Mouse (Mus musculus): ENCODE results near the gene Zscan12. TPM values are rescaled to one million over a fixed set of nuclear protein-coding genes. Genes with fewer than 3 reads are reported as not detected.
A peak's percentile ranks its signal among the peaks of the same experiment; 100 is the strongest.

The Zscan12 gene
- 1 to 10 TPM; 6.8 to 7.6 TPM for total RNA-seq (2021)
- long read RNA-seq, experiment 1, full-length matches to known transcripts = 9 of 19 reads
- long read RNA-seq, experiment 1, partial matches to known transcripts = 1 of 19 reads
- long read RNA-seq, experiment 1, other reads (novel, unspliced or antisense) = 9 of 19 reads
- long read RNA-seq, experiment 2, full-length matches to known transcripts = 5 of 8 reads
- long read RNA-seq, experiment 2, partial matches to known transcripts = 2 of 8 reads
- long read RNA-seq, experiment 2, other reads (novel, unspliced or antisense) = 1 of 8 reads

GRCm38 (mm10) chr13:21362621-21363248, at the start of gene Zscan12:
Gene Zscan12, plus strand, starts transcription at chr13:21362820.
- peak; percentile 91 for DNase-seq (ENCODE audit: low spot score)

GRCm38 (mm10) chr13:21312854-21313253, 49.8 kb upstream of the Zscan12 start:
- DNase-seq (ENCODE audit: low spot score) = no peak

GRCm38 (mm10) chr13:21313903-21314302, 48.7 kb upstream of the Zscan12 start:
- DNase-seq (ENCODE audit: low spot score) = no peak

DNA sequence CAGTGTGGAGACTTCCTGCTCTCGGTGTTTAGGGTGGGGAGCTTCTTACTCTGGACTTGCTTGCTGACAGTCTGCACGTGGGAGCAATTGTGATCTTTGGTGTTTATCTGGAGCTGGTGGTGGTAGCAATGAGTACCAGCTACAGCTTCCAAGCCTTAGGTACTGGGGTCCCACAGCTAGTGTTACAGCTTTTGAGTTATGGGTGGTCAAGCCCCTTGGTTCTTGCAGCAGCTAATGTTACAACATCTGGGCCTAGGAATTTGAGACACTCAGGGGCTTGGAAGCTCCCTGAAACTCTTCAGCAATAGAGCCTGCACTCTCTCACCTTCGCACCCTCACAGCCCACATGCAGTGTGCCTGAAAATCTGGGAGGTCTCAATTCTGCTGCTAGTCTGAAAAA, 42.4 kb upstream of the Zscan12 start:
- DNase-seq (ENCODE audit: low spot score) = no peak

DNA sequence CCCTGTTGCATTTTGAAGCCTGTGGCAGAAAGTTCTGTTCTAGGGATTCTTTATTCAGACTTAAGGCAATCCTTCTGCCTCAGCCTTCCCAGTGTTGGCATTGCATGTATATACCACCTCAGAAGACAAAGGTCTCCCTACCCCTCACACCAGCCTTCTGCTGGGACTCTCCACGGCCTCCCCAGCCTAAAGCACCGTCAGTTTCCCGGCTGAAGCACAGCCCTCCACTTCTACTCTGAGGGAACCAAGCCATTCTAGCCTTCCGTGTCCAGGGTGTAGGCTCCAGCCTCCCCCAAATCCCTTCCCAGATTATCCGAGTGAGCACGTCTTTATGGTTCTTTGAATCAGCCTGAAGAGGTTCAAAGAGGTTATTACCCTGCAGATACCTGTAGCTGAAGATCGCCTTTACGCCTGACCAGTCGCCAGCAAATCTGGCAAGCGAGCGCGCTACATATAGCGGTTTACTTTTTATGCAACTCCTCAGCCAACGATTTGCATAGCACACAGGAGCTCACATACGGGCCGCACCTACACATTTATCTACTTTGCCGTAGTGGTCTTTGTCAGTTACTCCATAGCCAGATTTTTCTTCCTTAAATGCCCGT, 40.6 kb upstream of the Zscan12 start:
- DNase-seq (ENCODE audit: low spot score) = no peak

DNA sequence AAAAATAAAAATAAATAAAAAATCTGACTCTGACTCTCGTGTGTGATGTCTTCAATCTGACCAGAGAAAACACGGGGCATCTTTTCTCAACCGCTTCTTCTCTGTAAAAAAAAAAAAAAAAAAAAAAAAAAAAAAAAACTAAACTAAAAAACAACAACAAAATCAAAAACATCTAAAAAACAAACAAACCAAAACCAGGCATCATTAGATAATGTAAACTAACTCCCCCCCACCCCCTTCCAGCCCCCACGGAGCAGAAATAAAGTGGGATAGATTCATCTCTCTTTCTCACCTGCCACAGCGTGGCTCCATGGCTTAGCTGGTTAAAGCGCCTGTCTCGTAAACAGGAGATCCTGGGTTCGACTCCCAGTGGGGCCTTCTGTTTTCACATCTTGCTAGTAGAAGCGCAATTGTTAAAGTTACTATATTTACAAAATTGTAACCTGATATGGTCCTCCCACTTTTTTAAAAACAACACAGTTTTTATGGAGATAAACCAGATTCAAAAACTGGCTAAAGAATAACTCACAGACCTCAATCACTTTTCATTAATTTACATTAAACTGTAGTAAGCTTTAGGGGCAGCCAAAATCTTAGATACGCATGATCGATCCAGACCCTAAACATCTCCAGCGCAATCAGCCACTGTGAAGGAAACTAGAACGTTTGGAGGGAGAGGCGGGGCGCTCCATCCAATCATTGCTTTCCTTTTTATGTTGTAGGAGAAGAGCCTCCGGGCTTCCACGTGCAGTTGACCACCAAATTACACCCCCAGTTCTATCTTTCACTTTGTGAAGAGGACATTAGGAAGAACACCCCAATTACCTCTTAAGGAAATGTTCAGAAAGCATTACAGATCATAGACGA, 39.9 kb upstream of the Zscan12 start:
- DNase-seq (ENCODE audit: low spot score) = no peak

DNA sequence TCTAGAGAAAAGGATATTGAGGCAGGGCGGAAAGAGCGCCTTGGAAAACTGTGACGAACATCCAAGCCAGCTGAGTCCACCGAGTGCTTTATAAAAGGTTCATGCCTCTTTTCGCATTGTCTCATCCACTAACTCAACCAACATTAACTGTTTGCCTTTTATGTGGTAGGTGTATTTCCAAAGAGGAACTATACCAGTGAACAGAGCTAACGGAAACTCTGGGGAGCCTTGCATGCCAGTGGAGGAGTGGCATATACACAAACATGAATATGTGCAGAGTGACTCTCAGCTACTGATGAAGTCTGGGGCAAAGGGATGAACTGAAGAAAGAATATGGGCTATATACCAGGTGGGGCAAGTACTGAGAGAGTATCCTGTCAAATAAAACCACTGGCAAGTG, 39.2 kb upstream of the Zscan12 start:
- DNase-seq (ENCODE audit: low spot score) = no peak

DNA sequence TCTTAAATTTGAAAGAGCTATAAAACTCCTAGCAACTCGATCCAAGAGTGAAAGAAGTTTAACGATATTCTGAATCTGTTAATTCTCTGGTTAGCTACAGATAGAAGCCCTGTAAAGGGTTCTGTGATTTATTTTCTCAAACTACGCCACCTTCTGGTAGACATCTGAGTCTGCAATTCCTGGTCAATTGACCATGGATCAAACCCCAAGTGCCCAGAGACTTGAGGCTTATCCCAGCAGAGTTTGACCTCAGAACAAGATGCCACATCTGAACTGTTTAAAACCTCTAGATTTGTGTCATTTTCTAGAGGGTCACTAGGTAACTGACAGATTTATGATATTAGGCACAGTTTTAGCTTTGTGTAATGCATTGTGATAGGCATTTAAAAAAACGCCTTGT, 36.4 kb upstream of the Zscan12 start:
- no peak for DNase-seq (ENCODE audit: low spot score)

- DNase-seq (ENCODE audit: low spot score) = peak; percentile 68
Measured at GRCm38 (mm10) chr13:21326657-21327211, 35.9 kb upstream of the Zscan12 start.

DNA sequence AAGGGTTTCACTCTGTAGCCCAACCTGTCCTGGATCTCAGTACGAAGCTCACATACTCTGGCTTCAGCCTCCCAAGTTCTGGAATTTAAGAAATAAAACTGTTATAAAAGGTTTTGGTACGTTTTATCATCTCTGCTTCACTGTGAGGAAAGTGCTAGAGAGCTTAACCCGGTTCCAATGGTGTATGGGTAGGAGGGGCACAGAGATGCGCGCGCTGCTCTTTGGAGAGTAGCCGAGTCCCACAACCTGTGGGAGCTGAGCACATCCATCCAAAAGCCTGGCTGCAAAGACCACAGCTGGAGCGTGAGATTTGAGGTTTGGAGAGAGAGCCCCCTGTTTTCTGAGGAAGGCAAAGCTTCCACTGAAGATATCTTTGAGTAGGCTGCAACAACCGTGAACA, 35.2 kb upstream of the Zscan12 start:
- DNase-seq (ENCODE audit: low spot score) = no peak

GRCm38 (mm10) chr13:21346610-21347009, 16.0 kb upstream of the Zscan12 start, which contains the start of gene Olfr1367:
Gene Olfr1367, plus strand, starts transcription at chr13:21346910.
- DNase-seq (ENCODE audit: low spot score) = no peak

- no peak for DNase-seq (ENCODE audit: low spot score)
Measured at GRCm38 (mm10) chr13:21350593-21350992, 12.0 kb upstream of the Zscan12 start.

- no peak for DNase-seq (ENCODE audit: low spot score)
Measured at GRCm38 (mm10) chr13:21363719-21364118, 1.1 kb downstream of the Zscan12 start.

DNA sequence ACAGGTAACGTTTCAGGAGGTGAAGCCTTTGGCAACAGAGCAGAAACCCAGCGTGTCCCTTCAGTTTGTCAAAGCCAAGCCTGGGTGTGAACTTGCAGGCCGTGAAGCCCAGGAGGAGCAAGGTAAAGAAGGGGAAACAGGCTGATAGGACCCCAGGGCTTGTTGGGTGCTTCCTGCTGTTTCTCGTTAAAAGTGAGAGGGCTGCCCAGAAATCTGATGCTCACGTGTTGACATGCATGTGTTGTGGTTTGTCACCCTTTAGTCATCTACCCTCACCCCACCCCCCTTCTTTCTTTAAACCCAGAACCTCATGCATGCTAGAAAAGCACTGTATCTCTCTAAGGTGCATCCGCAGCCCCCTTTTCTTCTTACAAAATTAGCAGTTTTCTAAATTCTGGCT, 4.0 kb downstream of the Zscan12 start:
- no peak for DNase-seq (ENCODE audit: low spot score)

DNA sequence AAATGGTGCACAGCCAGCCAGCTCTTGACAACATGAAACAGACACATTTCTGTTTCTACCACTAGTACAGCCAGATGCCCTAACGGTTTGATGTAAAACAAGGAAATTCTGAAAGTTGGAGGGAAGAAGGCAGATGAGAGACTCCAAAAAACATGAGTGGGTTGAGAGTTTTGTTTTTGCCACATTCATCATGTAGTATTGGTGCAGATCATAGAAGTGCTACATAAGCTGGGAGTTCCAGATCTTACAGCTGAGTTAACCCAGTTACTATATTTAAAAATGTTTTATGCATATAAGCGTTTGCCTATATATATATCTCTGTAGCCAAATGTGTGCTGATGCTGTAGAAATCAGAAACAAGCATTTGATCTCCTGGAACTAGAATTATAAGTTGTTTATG, 10.1 kb downstream of the Zscan12 start:
- no peak for DNase-seq (ENCODE audit: low spot score)

GRCm38 (mm10) chr13:21377773-21378172, 15.2 kb downstream of the Zscan12 start:
- DNase-seq (ENCODE audit: low spot score) = no peak

- DNase-seq (ENCODE audit: low spot score) = no peak
Measured at GRCm38 (mm10) chr13:21395211-21395610, 32.6 kb downstream of the Zscan12 start.

GRCm38 (mm10) chr13:21395623-21396022, 33.0 kb downstream of the Zscan12 start:
- no peak for DNase-seq (ENCODE audit: low spot score)

DNA sequence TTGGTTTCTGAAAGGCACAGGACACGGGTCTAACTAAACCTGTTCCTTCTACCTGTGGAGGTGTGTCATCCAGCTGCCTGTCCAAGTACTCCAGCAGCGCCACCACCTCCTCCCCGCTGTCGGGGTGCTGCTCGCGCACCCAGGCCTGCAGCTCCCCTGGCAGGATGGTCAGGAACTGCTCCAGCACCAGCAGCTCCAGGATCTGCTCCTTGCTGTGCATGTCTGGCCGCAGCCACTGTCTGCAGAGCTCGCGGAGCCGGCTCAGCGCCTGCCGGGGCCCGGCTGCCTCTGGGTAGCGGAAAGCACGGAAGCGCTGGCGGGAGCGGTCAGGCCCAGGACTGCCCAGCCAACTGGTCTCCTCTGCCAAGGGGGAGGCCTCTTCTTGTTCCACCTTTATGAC, 33.4 kb downstream of the Zscan12 start:
- DNase-seq (ENCODE audit: low spot score) = peak; percentile 8

- DNase-seq (ENCODE audit: low spot score) = no peak
Measured at GRCm38 (mm10) chr13:21397486-21397885, 34.9 kb downstream of the Zscan12 start.

DNA sequence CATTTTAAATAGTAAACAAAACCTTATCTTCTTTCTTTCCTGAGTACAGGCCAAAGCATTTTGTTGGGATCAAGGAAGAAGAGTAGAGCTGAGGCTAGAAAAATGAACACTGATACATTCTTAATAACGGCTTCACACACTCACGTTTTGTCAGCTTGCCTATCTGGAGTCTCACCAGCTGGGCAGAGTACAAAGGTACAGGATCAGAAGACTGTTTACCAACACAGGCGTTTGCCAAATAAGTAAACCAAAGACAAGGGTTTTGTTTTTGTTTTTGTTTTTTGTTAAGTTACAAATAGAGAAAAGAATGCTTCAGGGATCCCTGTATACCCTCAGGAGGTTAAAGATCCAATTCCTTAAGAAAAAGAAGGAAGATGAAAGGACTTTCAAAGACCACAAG, 38.5 kb downstream of the Zscan12 start:
- no peak for DNase-seq (ENCODE audit: low spot score)
